ENCODE assay signal across 9 mouse cellular contexts in genomic region chr3:18868117-18868739, GRCm38 (mm10).
DNase-seq lines count a peak whose midpoint lies in the region; ATAC-seq lines count a peak whose summit lies in the region.
"Had no signal": no experiment of that assay in that cellular context is flagged by ENCODE, and none has a peak within 500 bp of the region (broad histone marks: within the 10 kb centered on the region; RNA-seq: fewer than 3 reads in every experiment).

No protein-coding gene starts in this region.

- H3K9me3 ChIP-seq in kidney, embryonic 15.5 days (replicated peaks) = 0 out of 2 replicates have a peak, but pooled peaks cover 1% of the 10 kb centered on the region

- intact Hi-C loops in gastrocnemius, postnatal 14 days (cut with DNase I; ENCODE audit: low total_unique reads) = no loop called here

- peaks cover 9% of the 10 kb centered on the region; the same call in 1 of the 2 replicates for H3K4me1 ChIP-seq in kidney, embryonic 15.5 days

- ATAC-seq in cerebellum, adult (ENCODE audit: insufficient number of reproducible peaks, low FRiP score, low TSS enrichment) = no peak
- ATAC-seq in kidney, embryonic 15.5 days (replicated peaks; ENCODE audit: low FRiP score) = peak; percentile 93

- no peak overlapping the region for H3K9ac ChIP-seq in kidney, embryonic 15.5 days

- no peak overlapping the region for H3K4me3 ChIP-seq in kidney, embryonic 15.5 days (replicated peaks)

- H3K4me2 ChIP-seq in kidney, embryonic 15.5 days = no peak overlapping the region

- no peaks in the 10 kb centered on the region for H3K36me3 ChIP-seq in kidney, embryonic 15.5 days

- no peaks in the 10 kb centered on the region for H3K27me3 ChIP-seq in kidney, embryonic 15.5 days

- WGBS in kidney, embryonic 15.5 days = 24% methylated on average over 4 of the region's 4 CpGs

- H3K27ac ChIP-seq in kidney, embryonic 15.5 days = no peak overlapping the region

- peak; percentile 33 to 34 for DNase-seq in cerebellum, postnatal 10 days
- peak; percentile 5 for DNase-seq in adipocyte (ENCODE audit: low spot score)
- DNase-seq in lung, postnatal 10 days = peak; percentile 62
- no peak for DNase-seq in gastrocnemius, postnatal 14 days
- no peak for DNase-seq in c-Kit-positive CD71-positive TER-119-positive erythroid progenitor cells, embryonic 14.5 days (ENCODE audit: low spot score)
- DNase-seq in gastrocnemius, postnatal 4 days (ENCODE audit: low spot score in 2 of 2) = no peak
- DNase-seq: B cell, adult 2 months had no signal

Comparison
In these comparisons a context has a peak if more than half of its experiments do, and no peak if none do; other contexts are left out.
1. DNase-seq: peak in cerebellum, postnatal 10 days (2 of 2), adipocyte (single experiment) and lung, postnatal 10 days (single experiment); none in gastrocnemius, postnatal 14 days (single experiment), c-Kit-positive CD71-positive TER-119-positive erythroid progenitor cells, embryonic 14.5 days (single experiment) and gastrocnemius, postnatal 4 days (0 of 2).